Mouse (Mus musculus) midbrain, embryonic 11.5 days (tissue): ENCODE measurements around the gene Cadm2. TPM values are rescaled to one million over a fixed set of nuclear protein-coding genes. Genes with fewer than 3 reads are reported as not detected.

Source experiments
- ATAC-seq: fragments of 200-750 bp; cut with Nextera tagmentation; 2 replicates; pipeline ENCODE4 v1.8.0; 2017; ENCODE audit warnings: moderate TSS enrichment, moderate library complexity; ENCODE audit not compliant: low FRiP score
- DNase-seq: peaks from one replicate; pipeline ENCODE4 v3.0.0; 2015; ENCODE audit warnings: low spot score; ENCODE audit errors: missing footprints
- H3K27ac ChIP-seq: fragments of 300-500 bp; sonication (generic); 2 replicates; pipeline ENCODE4 v1.5.1; 2014; ENCODE audit warnings: low read depth, low read length
- H3K27me3 ChIP-seq: fragments of 300-500 bp; sonication (generic); 2 replicates; pipeline ENCODE4 v1.6.1; 2014; ENCODE audit warnings: mild to moderate bottlenecking, low read length, moderate library complexity, mixed read lengths; ENCODE audit not compliant: control insufficient read depth, insufficient read depth
- H3K36me3 ChIP-seq: fragments of 300-500 bp; sonication (generic); 2 replicates; pipeline ENCODE4 v1.6.1; 2014; ENCODE audit warnings: mild to moderate bottlenecking, low read length, moderate library complexity, mixed read lengths; ENCODE audit not compliant: control insufficient read depth, insufficient read depth
- H3K4me1 ChIP-seq: fragments of 300-500 bp; sonication (generic); 2 replicates; pipeline ENCODE4 v1.6.1; 2014; ENCODE audit warnings: low read length; ENCODE audit not compliant: control insufficient read depth, insufficient read depth
- H3K4me2 ChIP-seq: fragments of 300-500 bp; sonication (generic); 2 replicates; pipeline ENCODE4 v1.6.1; 2014; ENCODE audit warnings: mild to moderate bottlenecking, moderate library complexity
- H3K4me3 ChIP-seq: fragments of 300-500 bp; sonication (generic); 2 replicates; pipeline ENCODE4 v1.5.1; 2014; ENCODE audit warnings: low read depth, low read length
- H3K9ac ChIP-seq: fragments of 300-500 bp; sonication (generic); 2 replicates; pipeline ENCODE4 v1.6.1; 2014; ENCODE audit warnings: low read length
- H3K9me3 ChIP-seq: fragments of 300-500 bp; sonication (generic); 2 replicates; pipeline ENCODE4 v1.6.1; 2016; ENCODE audit warnings: low read length; ENCODE audit not compliant: control insufficient read depth
- WGBS: fragments of 180-500 bp; shearing (Covaris S2); extraction: QIAGEN DNeasy Blood & Tissue Kit; methylation state at CpG from one replicate; pipeline ENCODE4 v1.1.7; 2014; 5-methylcytosine and 5-hydroxymethylcytosine counted together
- polyA plus RNA-seq: library from polyadenylated mRNA; unstranded; fragments of >200 nt; fragmentation: Nextera tagmentation; extraction: Ambion mirVana; gene quantifications from 2 replicates; pipeline ENCODE4 v1.2.1, GENCODE M21; 2014

The Cadm2 gene
- polyA plus RNA-seq, 1 experiment from 2014 or later, result 2.0 TPM

DNA sequence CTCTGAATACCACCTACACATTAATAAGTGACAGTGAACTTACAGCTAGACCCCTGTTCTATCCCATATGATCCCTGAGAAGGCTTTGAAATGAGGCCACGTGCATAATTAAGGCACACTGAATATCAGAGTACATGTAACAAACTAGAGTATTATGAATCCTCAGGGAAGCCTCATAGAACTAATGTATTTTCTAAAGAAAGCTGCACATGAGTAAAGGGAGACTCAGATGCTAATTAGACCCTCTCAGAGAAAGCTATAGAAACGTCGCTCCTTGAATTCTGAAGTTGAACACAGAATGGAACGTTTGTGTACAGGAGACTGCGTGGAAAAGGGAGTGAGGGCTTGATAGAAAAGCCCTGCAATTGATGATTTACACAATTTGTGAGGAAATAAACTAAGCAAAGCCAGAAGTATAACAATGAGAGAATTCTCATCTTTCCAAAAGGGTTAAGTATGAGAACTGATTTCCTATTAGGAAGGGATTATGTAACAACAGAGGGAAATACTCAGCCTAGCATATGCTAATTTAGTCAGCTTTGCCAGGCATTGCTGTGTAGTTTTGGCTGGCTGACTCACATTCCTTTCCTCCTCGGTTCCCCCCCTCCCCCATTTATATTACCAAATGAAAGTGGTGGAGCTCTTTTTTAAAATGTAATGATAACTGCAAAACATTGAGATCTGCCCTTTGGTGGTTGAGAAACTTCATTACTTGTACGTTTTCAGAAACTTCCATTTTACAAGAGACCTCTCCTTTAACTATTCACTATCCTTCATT is 9.6 kb downstream of the Cadm2 start:
- WGBS, result 24% methylated on average over 7 of the region's 7 CpGs
- ATAC-seq, result peak; percentile 80
- peak overlapping the region; percentile 13; the same call in 1 of the 2 replicates for H3K4me2 ChIP-seq
- H3K9ac ChIP-seq, result no peak overlapping the region
- H3K27me3 ChIP-seq, result no peaks in the 10 kb centered on the region
- peak; percentile 84 for DNase-seq
- H3K36me3 ChIP-seq, result no peaks in the 10 kb centered on the region
- H3K4me3 ChIP-seq, result no peak overlapping the region
- peaks cover 3% of the 10 kb centered on the region; the same call in 1 of the 2 replicates for H3K4me1 ChIP-seq
- H3K9me3 ChIP-seq, result no peaks in the 10 kb centered on the region
- 0 out of 2 replicates have a peak overlapping the region, but pooled peaks have one; percentile 1 for H3K27ac ChIP-seq

DNA sequence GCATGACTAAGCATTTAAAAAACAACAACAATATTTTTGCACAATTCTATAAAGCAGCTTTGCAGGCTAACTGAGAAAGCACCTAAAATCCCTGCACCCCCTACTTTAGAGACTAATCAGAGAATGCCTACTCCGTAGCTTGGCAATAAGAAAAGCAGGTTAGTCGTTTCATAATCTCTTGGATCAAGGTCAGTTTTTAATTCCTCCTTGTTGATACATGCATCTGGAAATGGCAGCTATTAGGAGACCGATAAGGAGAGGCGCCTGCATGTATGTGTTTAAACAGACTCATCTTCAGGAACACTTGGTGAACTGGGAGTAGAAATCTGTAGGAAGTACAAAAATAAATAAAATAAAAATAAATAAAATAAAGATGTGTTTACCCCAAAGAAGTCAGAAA is 11.6 kb downstream of the Cadm2 start:
- H3K4me2 ChIP-seq, result no peak overlapping the region
- H3K27ac ChIP-seq, result no peak overlapping the region
- ATAC-seq (no peak), DNase-seq (peak; percentile 66)
- no peaks in the 10 kb centered on the region for H3K9me3 ChIP-seq
- WGBS, result 65% methylated on average over 4 of the region's 4 CpGs
- H3K4me3 ChIP-seq, result no peak overlapping the region
- H3K9ac ChIP-seq, result no peak overlapping the region
- no peaks in the 10 kb centered on the region for H3K27me3 ChIP-seq
- H3K4me1 ChIP-seq, result peaks cover 3% of the 10 kb centered on the region; the same call in 1 of the 2 replicates
- H3K36me3 ChIP-seq, result no peaks in the 10 kb centered on the region

DNA sequence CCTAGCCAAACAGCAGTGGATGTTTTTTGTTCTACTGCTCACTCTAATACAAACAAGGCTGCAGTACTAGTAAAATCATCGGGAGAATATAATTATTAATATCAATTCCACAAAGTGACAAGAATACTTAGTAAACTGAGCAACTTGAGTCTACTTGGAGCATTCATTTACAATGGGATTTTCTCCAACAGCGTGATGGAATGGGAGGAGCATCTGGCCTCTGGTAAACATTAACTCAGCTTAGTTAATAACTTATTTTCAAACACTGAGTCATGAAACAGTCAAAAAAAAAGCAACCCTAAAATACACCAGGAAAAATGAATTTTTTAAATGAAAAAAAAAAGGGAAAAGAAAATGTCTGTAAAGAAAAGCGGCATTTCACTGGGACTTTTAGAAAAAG is 12.2 kb downstream of the Cadm2 start:
- Histone ChIP-seq H3K4me1 (peaks cover 3% of the 10 kb centered on the region; the same call in 1 of the 2 replicates), H3K9me3 (no peaks in the 10 kb centered on the region), H3K4me2 (no peak overlapping the region), H3K9ac (no peak overlapping the region), H3K36me3 (no peaks in the 10 kb centered on the region), H3K4me3 (no peak overlapping the region), H3K27ac (no peak overlapping the region), H3K27me3 (no peaks in the 10 kb centered on the region)
- no peak for ATAC-seq
- WGBS, result 75% methylated on average over 3 of the region's 3 CpGs
- DNase-seq, result no peak

DNA sequence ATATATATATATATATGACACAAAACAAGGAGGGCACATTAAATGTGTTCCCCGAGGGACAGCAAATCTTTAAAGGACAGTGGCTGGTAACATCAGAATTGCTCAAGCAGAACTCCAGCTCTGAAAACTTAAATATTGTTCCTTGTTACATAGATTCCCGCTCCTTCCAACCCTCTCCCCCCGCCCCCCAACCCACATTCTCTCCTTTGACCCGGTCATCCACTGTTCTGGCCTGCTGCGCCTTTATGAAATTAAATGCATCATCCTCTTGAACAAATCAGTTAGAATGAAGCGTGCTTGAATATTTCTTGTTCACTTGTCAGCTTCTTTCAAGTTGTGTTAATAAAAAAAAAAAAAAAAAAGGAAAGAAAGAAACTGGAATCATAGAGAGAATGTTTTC is 15.0 kb downstream of the Cadm2 start:
- no peak overlapping the region for H3K4me2 ChIP-seq
- 81% methylated on average over 6 of the region's 6 CpGs for WGBS
- ATAC-seq, result no peak

DNA sequence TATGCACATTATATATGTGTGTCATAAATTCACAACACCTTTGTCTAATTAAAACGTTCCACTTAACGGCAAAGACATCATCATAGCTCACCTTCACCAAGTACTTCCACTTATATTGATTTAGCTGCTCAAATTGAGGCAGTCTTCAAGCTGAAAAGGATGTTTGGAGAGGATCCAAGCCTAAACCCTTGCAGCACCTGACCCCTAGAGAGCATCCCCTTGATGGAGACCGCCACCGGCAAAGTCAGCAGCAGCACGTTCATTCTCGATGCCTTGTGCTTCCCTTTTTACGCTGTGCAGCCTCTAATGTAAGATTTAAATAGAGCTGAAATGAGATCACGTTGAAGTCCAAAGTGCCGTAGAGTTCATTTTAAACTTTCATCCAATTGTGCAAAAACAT is 20.7 kb downstream of the Cadm2 start:
- no peak overlapping the region for H3K27ac ChIP-seq
- DNase-seq (peak; percentile 59), ATAC-seq (no peak)
- H3K4me3 ChIP-seq, result no peak overlapping the region
- WGBS, result 85% methylated on average over 9 of the region's 9 CpGs
- H3K4me2 ChIP-seq, result no peak overlapping the region
- no peaks in the 10 kb centered on the region for H3K9me3 ChIP-seq
- no peaks in the 10 kb centered on the region for H3K27me3 ChIP-seq
- H3K4me1 ChIP-seq, result no peaks in the 10 kb centered on the region
- H3K36me3 ChIP-seq, result no peaks in the 10 kb centered on the region
- H3K9ac ChIP-seq, result no peak overlapping the region

More for the DNA sequence above, 15.0 kb downstream of the Cadm2 start:
- H3K4me3 ChIP-seq, result no peak overlapping the region
- no peaks in the 10 kb centered on the region for H3K27me3 ChIP-seq
- H3K9ac ChIP-seq, result no peak overlapping the region
- no peaks in the 10 kb centered on the region for H3K9me3 ChIP-seq
- no peak overlapping the region for H3K27ac ChIP-seq
- H3K4me1 ChIP-seq, result peaks cover under 1% of the 10 kb centered on the region; the same call in 1 of the 2 replicates
- no peaks in the 10 kb centered on the region for H3K36me3 ChIP-seq
- peak; percentile 72 for DNase-seq

DNA sequence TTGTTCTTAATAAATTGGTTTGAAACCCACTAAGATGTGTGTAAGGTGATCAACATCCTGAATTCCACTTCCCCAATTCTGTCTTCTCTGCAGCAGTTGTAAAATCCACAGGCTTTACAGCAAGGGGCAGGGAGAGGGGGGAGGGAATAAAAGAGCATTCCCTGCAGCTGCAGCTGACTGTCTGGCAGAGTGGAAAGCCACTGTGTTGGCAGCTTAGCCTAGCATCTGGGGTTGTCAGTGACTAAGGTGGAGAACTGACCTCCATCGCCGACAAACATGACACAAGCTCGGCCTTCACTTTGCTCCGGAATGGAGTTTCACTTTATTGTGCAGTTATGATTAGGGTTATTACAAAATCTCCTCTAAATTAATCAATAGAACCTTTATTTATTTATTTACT is 21.9 kb downstream of the Cadm2 start:
- WGBS, result 61% methylated on average over 4 of the region's 4 CpGs

DNA sequence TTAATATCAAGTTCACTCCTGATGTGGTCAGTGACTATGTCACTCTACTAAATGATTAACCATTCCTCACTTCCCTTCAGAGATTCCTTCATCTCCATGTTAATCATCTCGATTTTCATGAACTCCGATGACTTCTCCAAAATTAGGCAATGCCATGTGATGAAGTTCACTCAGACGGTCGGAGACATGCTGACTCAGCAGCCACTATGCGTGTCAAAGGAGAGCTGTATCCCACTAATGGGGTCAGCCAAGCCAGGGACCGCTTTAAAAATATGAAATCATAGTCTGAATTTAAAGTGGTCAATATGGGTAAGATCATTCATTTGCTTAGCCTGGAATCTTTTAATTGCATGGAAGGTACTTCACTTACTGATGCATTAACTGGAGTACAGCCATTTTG is 29.7 kb downstream of the Cadm2 start:
- Histone ChIP-seq H3K4me1 (no peaks in the 10 kb centered on the region), H3K9me3 (no peaks in the 10 kb centered on the region), H3K9ac (no peak overlapping the region), H3K27me3 (no peaks in the 10 kb centered on the region), H3K36me3 (no peaks in the 10 kb centered on the region), H3K4me3 (no peak overlapping the region), H3K4me2 (no peak overlapping the region), H3K27ac (no peak overlapping the region)
- WGBS, result 84% methylated on average over 6 of the region's 6 CpGs
- ATAC-seq, result no peak
- peak; percentile 69 for DNase-seq

More for the DNA sequence above, 21.9 kb downstream of the Cadm2 start:
- no peak overlapping the region for H3K4me3 ChIP-seq
- H3K27me3 ChIP-seq, result no peaks in the 10 kb centered on the region
- ATAC-seq, result 0 out of 2 replicates have a peak, but pooled peaks have one; percentile 50
- H3K4me2 ChIP-seq, result no peak overlapping the region
- DNase-seq, result peak; percentile 23
- no peaks in the 10 kb centered on the region for H3K36me3 ChIP-seq
- no peak overlapping the region for H3K9ac ChIP-seq
- no peaks in the 10 kb centered on the region for H3K4me1 ChIP-seq
- no peaks in the 10 kb centered on the region for H3K9me3 ChIP-seq
- no peak overlapping the region for H3K27ac ChIP-seq

DNA sequence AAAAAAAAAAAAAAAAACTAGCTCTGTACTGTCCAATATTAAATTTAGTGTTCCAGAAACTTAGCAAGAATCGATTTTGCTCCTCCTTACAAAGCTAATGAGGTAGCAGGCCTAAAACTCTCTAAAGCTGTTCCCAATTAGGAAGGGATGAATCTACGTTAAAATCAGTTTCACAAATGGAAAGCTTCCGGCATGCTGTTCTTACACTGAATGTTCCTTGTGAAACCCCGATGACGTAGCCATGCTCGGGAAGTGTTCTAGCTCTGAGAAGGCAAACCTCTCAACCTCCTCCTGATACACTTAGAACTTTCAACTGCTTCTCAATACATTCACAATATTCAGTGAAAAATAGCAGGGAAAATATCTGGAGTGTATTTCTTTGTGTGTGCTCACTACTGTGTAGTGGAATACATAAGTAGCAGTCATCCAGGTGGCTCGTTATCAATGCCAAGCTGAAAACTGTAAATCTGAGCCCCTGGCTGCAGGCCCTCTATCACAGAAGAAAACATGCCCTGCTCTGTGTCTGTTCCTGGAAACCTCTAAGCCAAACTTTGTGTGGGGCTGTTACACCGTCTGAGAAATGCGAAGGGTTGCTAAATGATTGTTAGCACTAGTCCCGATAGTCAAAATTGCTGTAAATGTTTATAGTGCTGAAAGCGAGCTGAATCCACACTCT is 41.7 kb downstream of the Cadm2 start:
- no peak overlapping the region for H3K9ac ChIP-seq
- H3K36me3 ChIP-seq, result no peaks in the 10 kb centered on the region
- no peak overlapping the region for H3K4me3 ChIP-seq
- ATAC-seq, result no peak
- H3K27me3 ChIP-seq, result no peaks in the 10 kb centered on the region
- no peaks in the 10 kb centered on the region for H3K4me1 ChIP-seq
- no peak for DNase-seq
- H3K4me2 ChIP-seq, result no peak overlapping the region
- H3K27ac ChIP-seq, result no peak overlapping the region
- 93% methylated on average over 11 of the region's 11 CpGs for WGBS
- no peaks in the 10 kb centered on the region for H3K9me3 ChIP-seq

DNA sequence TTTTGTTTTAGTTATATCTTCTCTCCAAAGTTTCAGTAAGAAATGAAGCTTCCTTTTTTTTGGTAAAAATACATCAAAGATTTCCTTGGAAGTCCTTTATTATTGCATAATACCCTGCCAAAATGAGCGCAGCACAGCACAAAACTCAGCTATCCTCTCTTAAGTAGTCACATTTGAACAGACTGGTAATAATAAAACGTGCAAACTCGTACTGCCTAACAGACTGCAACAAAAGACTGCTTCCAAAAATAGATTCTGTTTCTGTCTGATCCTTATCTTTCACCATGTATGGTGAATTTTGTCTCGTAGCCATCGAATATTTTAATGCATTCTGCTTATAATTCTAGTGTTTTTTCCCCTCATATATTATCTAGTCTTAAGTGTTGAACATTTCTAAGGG is 45.2 kb downstream of the Cadm2 start:
- Histone ChIP-seq H3K36me3 (no peaks in the 10 kb centered on the region), H3K4me3 (no peak overlapping the region), H3K27ac (no peak overlapping the region), H3K4me1 (no peaks in the 10 kb centered on the region), H3K9me3 (no peaks in the 10 kb centered on the region), H3K4me2 (no peak overlapping the region), H3K9ac (no peak overlapping the region), H3K27me3 (no peaks in the 10 kb centered on the region)
- WGBS, result 85% methylated on average over 5 of the region's 5 CpGs
- DNase-seq (no peak), ATAC-seq (no peak)
